Mouse (Mus musculus) neural tube, embryonic 12.5 days (tissue): ENCODE measurements around the gene Ngef. TPM values are rescaled to one million over a fixed set of nuclear protein-coding genes. Genes with fewer than 3 reads are reported as not detected.

ENCODE experiments used
- ATAC-seq: fragments of 200-750 bp; cut with Nextera tagmentation; 2 replicates; pipeline ENCODE4 v1.8.0; 2017; ENCODE audit warnings: low read depth, mild to moderate bottlenecking, moderate TSS enrichment, moderate library complexity; ENCODE audit not compliant: low FRiP score
- H3K27ac ChIP-seq: fragments of 300-500 bp; sonication (generic); 2 replicates; pipeline ENCODE4 v1.5.1; 2016
- H3K27me3 ChIP-seq: fragments of 300-500 bp; sonication (generic); replicated peaks from 2 replicates; pipeline ENCODE4 v1.6.1; 2016; ENCODE audit warnings: mild to moderate bottlenecking
- H3K36me3 ChIP-seq: fragments of 300-500 bp; sonication (generic); 2 replicates; pipeline ENCODE4 v1.6.1; 2016; ENCODE audit warnings: mild to moderate bottlenecking
- H3K4me1 ChIP-seq: fragments of 300-500 bp; sonication (generic); 2 replicates; pipeline ENCODE4 v1.6.1; 2016
- H3K4me2 ChIP-seq: fragments of 300-500 bp; sonication (generic); replicated peaks from 2 replicates; pipeline ENCODE4 v1.6.1; 2016; ENCODE audit warnings: mild to moderate bottlenecking
- H3K4me3 ChIP-seq: fragments of 300-500 bp; sonication (generic); 2 replicates; pipeline ENCODE4 v1.5.1; 2016
- H3K9ac ChIP-seq: fragments of 300-500 bp; sonication (generic); 2 replicates; pipeline ENCODE4 v1.6.1; 2016; ENCODE audit warnings: mild to moderate bottlenecking
- H3K9me3 ChIP-seq: fragments of 300-500 bp; sonication (generic); 2 replicates; pipeline ENCODE4 v1.6.1; 2016; ENCODE audit warnings: mild to moderate bottlenecking
- WGBS: fragments of 180-500 bp; shearing (Covaris S2); methylation state at CpG from one replicate; pipeline ENCODE4 v1.1.7; 2016; 5-methylcytosine and 5-hydroxymethylcytosine counted together
- polyA plus RNA-seq: library from polyadenylated mRNA; unstranded; fragments of >200 nt; fragmentation: Nextera tagmentation; extraction: Ambion mirVana; gene quantifications from 2 replicates; pipeline ENCODE4 v1.2.1, GENCODE M21; 2016

Ngef gene
- polyA plus RNA-seq, 1 experiment from 2014 or later, result 2.6 TPM

DNA sequence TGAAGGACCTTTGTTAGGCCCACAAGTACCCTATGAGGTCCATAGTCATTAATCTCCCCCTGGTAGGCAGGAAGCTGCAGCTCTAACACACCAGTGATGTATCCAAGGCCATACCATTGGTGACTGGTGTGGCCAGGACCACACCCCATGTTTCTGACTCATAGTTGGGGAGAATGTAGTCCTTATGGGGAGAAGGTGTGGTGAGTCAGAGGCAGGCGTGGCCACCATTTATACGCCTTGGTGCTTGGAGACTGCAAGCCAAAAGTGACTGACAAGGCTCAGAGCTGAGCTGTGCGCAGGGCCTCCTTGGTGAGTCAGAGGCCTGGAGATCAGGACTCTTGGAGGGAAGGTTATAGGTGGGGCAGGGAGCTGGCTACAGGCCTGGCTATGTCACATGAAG is 22.7 kb downstream of the Ngef start:
- no peak overlapping the region for H3K4me2 ChIP-seq
- no peaks in the 10 kb centered on the region for H3K36me3 ChIP-seq
- H3K27ac ChIP-seq, result no peak overlapping the region
- no peak overlapping the region for H3K4me3 ChIP-seq
- whole genome bisulfite sequencing, result 89% methylated on average over 3 of the region's 3 CpGs
- no peak for ATAC-seq
- no peaks in the 10 kb centered on the region for H3K27me3 ChIP-seq
- H3K9ac ChIP-seq, result no peak overlapping the region
- no peaks in the 10 kb centered on the region for H3K9me3 ChIP-seq
- 0 out of 2 replicates have a peak, but pooled peaks cover 2% of the 10 kb centered on the region for H3K4me1 ChIP-seq

DNA sequence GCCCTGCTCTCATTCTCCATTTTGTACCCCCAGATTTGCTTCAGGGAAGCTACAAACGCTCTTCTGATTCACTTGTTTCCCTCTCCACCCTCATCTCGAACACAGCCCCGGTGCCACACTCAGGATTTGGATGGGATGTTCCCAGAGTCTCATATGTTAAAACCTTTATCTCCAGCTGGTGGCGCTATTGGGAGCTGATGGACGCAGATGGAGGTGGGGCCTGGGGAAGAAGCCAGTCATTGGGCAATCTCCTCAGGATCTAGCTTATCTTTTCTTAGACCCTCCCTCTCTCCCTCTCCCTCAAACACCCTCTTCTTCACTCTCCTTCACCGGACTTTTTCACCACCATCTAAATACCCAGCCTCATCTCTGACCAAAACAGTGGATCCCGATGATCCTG is 32.1 kb downstream of the Ngef start:
- no peak overlapping the region for H3K4me2 ChIP-seq
- no peaks in the 10 kb centered on the region for H3K27me3 ChIP-seq
- H3K36me3 ChIP-seq, result no peaks in the 10 kb centered on the region
- ATAC-seq, result no peak
- no peak overlapping the region for H3K4me3 ChIP-seq
- no peak overlapping the region for H3K9ac ChIP-seq
- H3K9me3 ChIP-seq, result no peaks in the 10 kb centered on the region
- H3K27ac ChIP-seq, result no peak overlapping the region
- 0 out of 2 replicates have a peak, but pooled peaks cover 7% of the 10 kb centered on the region for H3K4me1 ChIP-seq
- 35% methylated on average over 7 of the region's 7 CpGs for WGBS

DNA sequence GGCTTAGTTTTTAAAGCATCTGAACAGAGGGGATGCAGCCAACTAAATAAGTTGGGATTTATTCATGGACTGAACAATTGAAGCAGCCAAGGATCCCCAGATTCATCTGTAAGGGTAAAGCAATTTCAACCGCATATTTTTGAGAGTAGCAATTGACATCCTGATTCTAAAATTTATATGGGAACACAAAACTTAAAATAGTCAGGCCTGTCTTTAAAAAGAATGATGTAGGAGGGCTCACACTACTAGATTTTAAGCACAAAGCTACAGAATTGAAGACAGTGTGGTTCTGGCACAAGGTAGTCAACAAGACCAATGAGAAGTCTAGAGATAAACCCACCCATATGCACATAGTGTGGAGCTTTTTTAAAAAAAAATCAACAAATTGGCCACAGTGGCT is 36.7 kb downstream of the Ngef start:
- 96% methylated on average over 1 of the region's 1 CpGs for WGBS

DNA sequence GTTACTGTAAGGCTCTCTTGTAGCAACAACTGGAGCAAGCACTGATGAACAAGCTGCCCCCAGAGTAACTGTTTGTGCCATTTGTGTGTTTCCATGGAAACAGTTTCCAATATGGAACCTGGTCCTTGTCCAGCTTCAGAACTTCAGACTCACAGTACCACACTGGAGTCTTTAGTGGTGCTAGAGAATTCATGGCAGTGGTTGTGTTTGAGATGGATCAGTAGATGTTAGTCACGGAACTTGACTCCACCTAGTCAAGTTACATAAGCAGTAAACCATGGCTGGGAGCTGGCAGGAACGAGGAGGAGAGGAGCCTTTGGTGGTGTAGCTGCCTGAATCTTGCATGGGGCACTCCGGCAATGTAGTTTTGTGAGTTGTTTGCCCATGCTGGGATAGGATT is 39.6 kb downstream of the Ngef start:
- no peaks in the 10 kb centered on the region for H3K9me3 ChIP-seq
- no peaks in the 10 kb centered on the region for H3K4me1 ChIP-seq
- H3K9ac ChIP-seq, result no peak overlapping the region
- no peak overlapping the region for H3K27ac ChIP-seq
- ATAC-seq, result no peak
- WGBS, result 85% methylated on average over 3 of the region's 3 CpGs
- no peak overlapping the region for H3K4me2 ChIP-seq
- no peak overlapping the region for H3K4me3 ChIP-seq
- no peaks in the 10 kb centered on the region for H3K36me3 ChIP-seq
- no peaks in the 10 kb centered on the region for H3K27me3 ChIP-seq

More for the DNA sequence above, 36.7 kb downstream of the Ngef start:
- Histone ChIP-seq H3K4me2 (no peak overlapping the region), H3K27me3 (no peaks in the 10 kb centered on the region), H3K36me3 (no peaks in the 10 kb centered on the region), H3K4me3 (no peak overlapping the region), H3K4me1 (no peaks in the 10 kb centered on the region), H3K27ac (no peak overlapping the region), H3K9ac (no peak overlapping the region), H3K9me3 (no peaks in the 10 kb centered on the region)
- ATAC-seq, result no peak

DNA sequence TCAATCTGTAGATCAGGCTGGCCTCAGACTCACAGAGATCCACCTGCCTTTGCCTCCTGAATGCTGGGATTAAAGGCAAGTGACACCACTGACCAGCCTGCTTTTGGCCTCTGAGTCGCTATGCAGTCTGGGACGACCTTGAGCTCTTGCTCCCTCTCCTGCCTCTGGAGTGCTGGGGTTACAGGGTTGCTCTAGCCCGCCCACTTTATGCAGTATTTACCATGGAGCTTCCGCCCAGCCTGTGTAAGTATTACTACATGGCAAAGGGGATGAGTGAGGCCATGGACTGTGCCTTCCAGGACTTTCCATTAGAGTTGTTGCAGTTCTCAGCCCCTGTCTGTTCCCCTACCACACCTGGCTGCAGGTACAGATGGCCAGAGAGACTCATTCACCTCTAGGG is 41.3 kb downstream of the Ngef start:
- 79% methylated on average over 4 of the region's 4 CpGs for WGBS
- H3K4me3 ChIP-seq, result no peak overlapping the region
- no peak overlapping the region for H3K4me2 ChIP-seq
- no peaks in the 10 kb centered on the region for H3K9me3 ChIP-seq
- no peaks in the 10 kb centered on the region for H3K4me1 ChIP-seq
- ATAC-seq, result no peak
- H3K9ac ChIP-seq, result no peak overlapping the region
- no peaks in the 10 kb centered on the region for H3K36me3 ChIP-seq
- H3K27me3 ChIP-seq, result no peaks in the 10 kb centered on the region
- no peak overlapping the region for H3K27ac ChIP-seq

DNA sequence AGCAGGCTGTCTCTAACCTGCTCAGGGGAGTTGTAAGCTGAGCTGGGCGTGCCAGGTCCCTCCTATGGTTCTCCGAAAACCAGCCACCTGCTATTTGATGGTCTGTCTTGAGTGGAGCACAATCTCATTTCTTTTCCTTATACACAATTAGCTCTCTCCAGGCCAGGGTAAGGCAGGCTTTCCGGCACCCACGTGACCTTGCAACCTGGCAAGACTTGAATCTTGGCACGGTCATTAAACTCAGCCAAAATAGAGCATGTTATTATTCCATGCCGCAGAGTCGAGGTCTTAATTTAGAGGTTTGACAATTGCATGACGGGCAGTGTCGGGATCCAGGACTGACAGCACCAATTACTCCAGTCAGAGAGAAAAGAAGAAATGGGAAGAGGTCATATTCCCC is 46.5 kb downstream of the Ngef start:
- Histone ChIP-seq H3K9me3 (no peaks in the 10 kb centered on the region), H3K27ac (no peak overlapping the region), H3K36me3 (no peaks in the 10 kb centered on the region), H3K9ac (no peak overlapping the region), H3K27me3 (no peaks in the 10 kb centered on the region), H3K4me3 (no peak overlapping the region), H3K4me1 (no peaks in the 10 kb centered on the region), H3K4me2 (no peak overlapping the region)
- 88% methylated on average over 9 of the region's 9 CpGs for WGBS
- ATAC-seq, result no peak

DNA sequence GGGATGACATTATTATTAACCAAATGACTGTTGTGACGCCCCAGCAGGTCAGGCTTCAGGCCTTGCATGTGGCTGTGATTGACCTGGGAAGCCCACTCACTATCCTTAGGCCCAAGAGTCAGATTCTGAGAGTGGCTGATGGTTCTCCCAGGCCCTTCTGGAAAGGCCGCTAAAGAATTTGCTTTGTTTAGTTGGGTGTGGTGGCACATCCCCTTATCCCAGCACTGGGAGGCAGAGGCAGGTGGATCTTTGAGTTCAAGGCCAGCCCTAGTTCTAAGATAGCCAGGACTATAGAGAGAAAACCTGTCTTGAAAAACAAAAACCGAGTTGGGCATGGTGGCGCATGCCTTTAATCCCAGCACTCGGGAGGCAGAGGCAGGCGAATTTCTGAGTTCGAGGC is 48.6 kb downstream of the Ngef start:
- no peak overlapping the region for H3K4me2 ChIP-seq
- no peak overlapping the region for H3K4me3 ChIP-seq
- H3K27me3 ChIP-seq, result no peaks in the 10 kb centered on the region
- WGBS, result 92% methylated on average over 7 of the region's 7 CpGs
- no peak overlapping the region for H3K9ac ChIP-seq
- ATAC-seq, result no peak
- no peak overlapping the region for H3K27ac ChIP-seq
- H3K9me3 ChIP-seq, result no peaks in the 10 kb centered on the region
- no peaks in the 10 kb centered on the region for H3K4me1 ChIP-seq
- H3K36me3 ChIP-seq, result no peaks in the 10 kb centered on the region

DNA sequence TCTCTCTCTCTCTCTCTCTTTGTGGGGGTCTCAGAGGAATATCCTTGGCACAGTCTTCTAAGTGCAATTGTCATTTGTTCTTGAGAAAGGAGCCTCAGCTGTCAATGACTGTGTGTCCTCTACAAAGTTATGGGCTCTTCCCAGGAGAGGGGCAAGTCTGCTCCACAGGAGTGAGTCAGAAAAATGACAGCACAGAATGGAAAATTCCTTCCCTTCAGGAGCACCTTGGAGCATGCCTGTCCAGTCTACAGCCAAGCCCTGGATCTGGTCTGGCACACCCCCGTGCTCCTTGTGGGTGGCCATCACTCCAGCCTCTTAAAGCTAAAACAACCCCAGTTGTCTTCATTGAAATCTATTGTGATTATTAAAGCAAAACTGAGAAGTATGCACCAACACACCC is 52.1 kb downstream of the Ngef start:
- 78% methylated on average over 1 of the region's 1 CpGs for WGBS
- ATAC-seq, result no peak
- Histone ChIP-seq H3K4me2 (no peak overlapping the region), H3K27me3 (no peaks in the 10 kb centered on the region), H3K4me3 (no peak overlapping the region), H3K36me3 (no peaks in the 10 kb centered on the region), H3K9me3 (no peaks in the 10 kb centered on the region), H3K9ac (no peak overlapping the region), H3K27ac (no peak overlapping the region), H3K4me1 (no peaks in the 10 kb centered on the region)

DNA sequence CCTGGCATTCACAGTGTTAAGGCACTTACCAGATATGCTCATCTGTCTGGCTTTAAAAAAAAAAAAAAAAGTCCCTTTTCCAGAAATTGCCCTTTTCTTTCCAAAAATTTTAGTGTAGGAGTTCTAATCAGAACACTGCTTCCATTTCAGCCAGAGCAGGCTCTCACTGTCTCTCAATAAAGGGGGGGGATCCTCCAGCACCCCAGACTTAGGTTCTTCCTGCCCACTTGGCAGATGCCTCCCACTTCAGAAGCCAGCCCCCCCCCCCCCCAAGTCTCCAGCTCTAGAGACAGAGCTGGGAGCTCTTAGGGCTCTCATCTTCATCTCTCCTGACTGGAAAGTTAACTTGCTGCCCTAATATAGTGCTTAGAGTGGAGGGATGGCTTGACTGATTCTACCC is 53.2 kb downstream of the Ngef start:
- no peak for ATAC-seq

DNA sequence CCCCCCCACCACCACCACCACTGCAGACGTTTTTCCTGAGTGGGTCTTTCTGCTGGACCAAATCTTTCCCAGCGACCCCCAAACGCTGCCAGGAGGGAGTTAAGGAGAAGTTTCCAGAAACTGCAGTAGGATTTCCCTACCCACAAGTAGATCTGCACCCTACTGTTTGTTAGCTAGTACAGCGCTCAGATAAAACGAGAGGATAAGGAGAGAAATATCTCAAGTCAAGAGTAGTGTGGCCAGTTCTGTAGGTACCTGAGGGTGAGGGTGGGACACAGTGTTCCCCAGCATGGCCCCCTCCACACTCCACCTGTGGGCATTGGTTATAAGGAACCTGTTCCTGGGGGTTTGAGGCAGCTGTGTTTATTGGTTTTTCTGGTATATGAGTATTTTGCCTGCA is 62.8 kb downstream of the Ngef start:
- peaks cover 6% of the 10 kb centered on the region for H3K4me1 ChIP-seq
- H3K27ac ChIP-seq, result no peak overlapping the region
- peak overlapping the region; percentile 72; the same call in 1 of the 2 replicates for H3K4me3 ChIP-seq
- no peak for ATAC-seq
- no peak overlapping the region for H3K9ac ChIP-seq
- H3K36me3 ChIP-seq, result no peaks in the 10 kb centered on the region
- WGBS, result 26% methylated on average over 5 of the region's 5 CpGs
- peak overlapping the region; percentile 99 for H3K4me2 ChIP-seq
- no peaks in the 10 kb centered on the region for H3K9me3 ChIP-seq
- peaks cover 35% of the 10 kb centered on the region for H3K27me3 ChIP-seq

More for the DNA sequence above, 53.2 kb downstream of the Ngef start:
- Histone ChIP-seq H3K27me3 (no peaks in the 10 kb centered on the region), H3K4me3 (no peak overlapping the region), H3K27ac (no peak overlapping the region), H3K9me3 (no peaks in the 10 kb centered on the region), H3K9ac (no peak overlapping the region), H3K4me2 (no peak overlapping the region), H3K4me1 (no peaks in the 10 kb centered on the region), H3K36me3 (no peaks in the 10 kb centered on the region)

DNA sequence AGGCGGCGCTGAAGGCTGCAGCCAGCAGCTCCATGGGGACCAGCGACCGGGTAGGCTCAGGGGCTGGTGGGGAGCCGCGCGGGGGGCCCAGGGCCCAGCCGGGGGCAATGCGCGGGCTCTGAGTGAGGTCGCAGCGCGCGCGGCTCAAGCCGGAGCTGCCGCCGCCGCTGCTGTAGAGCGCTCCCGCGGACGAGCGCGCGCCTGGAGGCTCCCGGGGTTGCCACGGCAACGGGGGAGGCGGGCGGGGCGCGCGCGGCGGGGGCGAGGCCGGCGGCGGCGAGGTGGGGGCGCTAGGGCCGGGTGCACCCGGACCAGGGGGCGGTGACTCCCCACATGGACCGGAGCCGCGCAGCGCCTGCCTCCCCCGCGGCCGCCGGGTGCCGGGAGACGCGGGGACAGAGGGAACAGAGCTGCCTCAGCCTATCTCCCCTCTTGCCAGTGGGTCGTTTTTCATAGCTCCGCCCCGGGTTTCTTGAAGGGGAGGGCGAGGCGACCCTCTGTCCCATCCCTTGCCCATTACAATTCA is 63.4 kb downstream of the Ngef start:
- Histone ChIP-seq H3K36me3 (no peaks in the 10 kb centered on the region), H3K27me3 (peaks cover 35% of the 10 kb centered on the region), H3K9ac (peak overlapping the region; percentile 64), H3K4me1 (peaks cover 6% of the 10 kb centered on the region), H3K4me2 (peak overlapping the region; percentile 99), H3K9me3 (no peaks in the 10 kb centered on the region), H3K27ac (no peak overlapping the region), H3K4me3 (peak overlapping the region; percentile 72)
- 1% methylated on average over 56 of the region's 61 CpGs for WGBS
- ATAC-seq, result peak; percentile 88

DNA sequence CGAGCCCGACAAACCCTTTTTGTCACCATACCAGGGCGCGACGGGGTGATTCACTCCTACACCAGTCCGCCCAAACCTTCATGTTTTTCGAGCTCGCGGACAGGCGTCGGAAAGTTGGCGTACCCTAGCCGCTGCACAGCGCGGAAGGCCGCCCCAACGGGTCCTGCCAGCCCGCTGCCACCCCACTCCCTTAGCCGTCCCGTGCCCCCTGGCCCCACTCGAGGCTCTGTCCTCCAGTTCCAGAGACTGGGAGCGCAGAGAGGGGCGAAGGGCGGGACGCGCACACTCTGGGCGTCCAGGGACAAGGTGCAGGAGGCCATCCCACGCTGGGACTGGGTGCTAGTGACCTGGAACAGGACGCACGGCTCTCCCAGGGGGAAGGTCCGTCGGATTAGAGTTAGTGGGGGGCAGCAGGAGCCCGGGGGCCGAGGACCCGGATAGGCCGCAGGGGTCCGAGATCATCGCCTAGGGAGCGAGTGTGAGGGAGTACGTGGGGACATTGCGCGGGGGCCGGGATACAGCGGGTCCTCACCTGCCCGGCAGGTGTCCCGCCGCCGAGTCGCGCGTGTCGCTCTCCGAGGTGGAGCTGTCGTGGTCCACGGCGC is 64.0 kb downstream of the Ngef start, which contains the start of gene Neu2:
Gene Neu2 (plus strand): TSS at position 329 of the 605 bp plus-strand sequence.
- Histone ChIP-seq H3K9ac (peak within 1 kb of the TSS; percentile 64), H3K9me3 (no peaks in the 10 kb centered on the region), H3K36me3 (no peaks in the 10 kb centered on the region), H3K4me3 (peak within 1 kb of the TSS; percentile 72), H3K4me2 (peak within 1 kb of the TSS; percentile 99), H3K27ac (no peak within 1 kb of the TSS), H3K27me3 (peaks cover 35% of the 10 kb centered on the region), H3K4me1 (peaks cover 6% of the 10 kb centered on the region)
- ATAC-seq, result peak; percentile 62
- under 1% methylated on average over 56 of the region's 56 CpGs for WGBS
